Mouse (Mus musculus) hindbrain, embryonic 14.5 days (tissue): ENCODE measurements at regions not wholly inside any gene's neighbourhood (a gene's known extent, or its start where the extent isn't known, plus 50 kb on each side); places are given as distances from the start of the nearest gene placed in this dataset.

Source experiments
- ATAC-seq: fragments of 200-750 bp; cut with Nextera tagmentation; 2 replicates; pipeline ENCODE4 v1.8.0; 2017; ENCODE audit warnings: moderate number of reproducible peaks, mild to moderate bottlenecking, moderate TSS enrichment, moderate library complexity; ENCODE audit not compliant: low FRiP score
- DNase-seq: peaks from one replicate; pipeline ENCODE4 v3.0.0-alpha.2; 2015; ENCODE audit warnings: low spot score
- H3K27ac ChIP-seq: fragments of 300-500 bp; sonication (generic); 2 replicates; pipeline ENCODE4 v1.5.1; 2014; ENCODE audit warnings: mild to moderate bottlenecking, moderate library complexity
- H3K27me3 ChIP-seq: fragments of 300-500 bp; sonication (generic); 2 replicates; pipeline ENCODE4 v1.6.1; 2014; ENCODE audit warnings: mild to moderate bottlenecking, low read length, mixed read lengths; ENCODE audit not compliant: control insufficient read depth, insufficient read depth
- H3K36me3 ChIP-seq: fragments of 300-500 bp; sonication (generic); replicated peaks from 2 replicates; pipeline ENCODE4 v1.6.1; 2014; ENCODE audit not compliant: control insufficient read depth, insufficient read depth
- H3K4me1 ChIP-seq: fragments of 300-500 bp; sonication (generic); replicated peaks from 2 replicates; pipeline ENCODE4 v1.6.1; 2014; ENCODE audit warnings: antibody characterized with exemption, low read length, mixed read lengths; ENCODE audit not compliant: control insufficient read depth, insufficient read depth
- H3K4me2 ChIP-seq: fragments of 300-500 bp; sonication (generic); replicated peaks from 2 replicates; pipeline ENCODE4 v1.6.1; 2014; ENCODE audit warnings: mild to moderate bottlenecking, moderate library complexity
- H3K4me3 ChIP-seq: fragments of 300-500 bp; sonication (generic); replicated peaks from 2 replicates; pipeline ENCODE4 v1.5.1; 2014; ENCODE audit warnings: mild to moderate bottlenecking, low read length
- H3K9ac ChIP-seq: fragments of 300-500 bp; sonication (generic); 2 replicates; pipeline ENCODE4 v1.6.1; 2014
- H3K9me3 ChIP-seq: fragments of 300-500 bp; sonication (generic); 2 replicates; pipeline ENCODE4 v1.6.1; 2016; ENCODE audit warnings: low read length; ENCODE audit not compliant: control insufficient read depth
- WGBS: fragments of 180-500 bp; shearing (Covaris S2); extraction: QIAGEN DNeasy Blood & Tissue Kit; methylation state at CpG from one replicate; pipeline ENCODE4 v1.1.7; 2014; 5-methylcytosine and 5-hydroxymethylcytosine counted together

GRCm38 (mm10) chr1:17838408-17839022, 307.2 kb downstream of the Crisp4 start:
- Histone ChIP-seq H3K36me3 (no peaks in the 10 kb centered on the region), H3K27me3 (no peaks in the 10 kb centered on the region), H3K4me1 (no peaks in the 10 kb centered on the region), H3K4me2 (peak overlapping the region; percentile 23), H3K9me3 (peaks cover 4% of the 10 kb centered on the region; the same call in 1 of the 2 replicates), H3K9ac (no peak overlapping the region), H3K27ac (0 out of 2 replicates have a peak overlapping the region, but pooled peaks have one; percentile 29), H3K4me3 (no peak overlapping the region)
- 13% methylated on average over 6 of the region's 6 CpGs for WGBS
- peak; percentile 70 for DNase-seq
- peak; percentile 96 for ATAC-seq

DNA sequence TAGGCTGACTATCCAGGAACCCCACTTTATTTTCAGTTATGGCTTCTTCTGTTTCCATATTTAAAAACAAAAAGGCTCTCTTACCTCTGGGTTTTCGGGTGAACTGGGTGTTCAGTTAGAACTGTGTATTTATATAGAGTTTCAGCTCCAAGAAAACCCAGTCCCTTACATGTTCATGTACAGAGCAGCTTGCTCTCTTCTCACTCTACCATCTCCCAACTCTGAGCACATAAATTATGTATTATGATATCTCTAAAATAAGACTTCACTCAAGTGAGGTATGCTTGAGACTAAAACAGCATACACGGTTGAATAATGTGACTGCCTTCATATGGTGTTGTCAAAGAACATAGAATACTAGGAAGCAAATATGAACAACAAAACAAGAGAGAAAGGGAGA, 319.8 kb downstream of the Crisp4 start:
- no peak overlapping the region for H3K4me2 ChIP-seq
- ATAC-seq, result no peak

More for the DNA sequence above, 319.8 kb downstream of the Crisp4 start:
- Histone ChIP-seq H3K27ac (no peak overlapping the region), H3K9ac (no peak overlapping the region), H3K4me1 (no peaks in the 10 kb centered on the region), H3K4me3 (no peak overlapping the region), H3K27me3 (no peaks in the 10 kb centered on the region), H3K36me3 (no peaks in the 10 kb centered on the region), H3K9me3 (no peaks in the 10 kb centered on the region)
- no peak for DNase-seq
- WGBS, result 89% methylated on average over 2 of the region's 2 CpGs
